Mouse (Mus musculus) erythroblast, adult 5-6 weeks (primary cell): ENCODE measurements around the gene Btrc. TPM values are rescaled to one million over a fixed set of nuclear protein-coding genes. Genes with fewer than 3 reads are reported as not detected.

Source experiments
- ATAC-seq: replicated peaks from 2 replicates; pipeline ENCODE4 v1.8.0; 2016; ENCODE audit warnings: moderate number of reproducible peaks, mild to moderate bottlenecking, moderate TSS enrichment, inconsistent platforms; ENCODE audit not compliant: poor library complexity, low FRiP score, severe bottlenecking
- total RNA-seq, 2 experiments: library from RNA; stranded (forward) in 1 of 2; stranded (reverse) in 1 of 2; fragments of 150-400 nt in 1 of 2; fragments of 200-764, 138-1000 nt in 1 of 2; gene quantifications; 2 replicates each; pipeline versions ENCODE4 v1.2.3 to v1.2.4; 2015 to 2017; ENCODE audit warnings: low replicate concordance in 2 of 2

Btrc gene
- total RNA-seq, 2 experiments from 2014 or later: 357 to 645 TPM

- no peak for ATAC-seq
Measured at GRCm38 (mm10) chr19:45554136-45554535, 190.6 kb downstream of the Btrc start.

DNA sequence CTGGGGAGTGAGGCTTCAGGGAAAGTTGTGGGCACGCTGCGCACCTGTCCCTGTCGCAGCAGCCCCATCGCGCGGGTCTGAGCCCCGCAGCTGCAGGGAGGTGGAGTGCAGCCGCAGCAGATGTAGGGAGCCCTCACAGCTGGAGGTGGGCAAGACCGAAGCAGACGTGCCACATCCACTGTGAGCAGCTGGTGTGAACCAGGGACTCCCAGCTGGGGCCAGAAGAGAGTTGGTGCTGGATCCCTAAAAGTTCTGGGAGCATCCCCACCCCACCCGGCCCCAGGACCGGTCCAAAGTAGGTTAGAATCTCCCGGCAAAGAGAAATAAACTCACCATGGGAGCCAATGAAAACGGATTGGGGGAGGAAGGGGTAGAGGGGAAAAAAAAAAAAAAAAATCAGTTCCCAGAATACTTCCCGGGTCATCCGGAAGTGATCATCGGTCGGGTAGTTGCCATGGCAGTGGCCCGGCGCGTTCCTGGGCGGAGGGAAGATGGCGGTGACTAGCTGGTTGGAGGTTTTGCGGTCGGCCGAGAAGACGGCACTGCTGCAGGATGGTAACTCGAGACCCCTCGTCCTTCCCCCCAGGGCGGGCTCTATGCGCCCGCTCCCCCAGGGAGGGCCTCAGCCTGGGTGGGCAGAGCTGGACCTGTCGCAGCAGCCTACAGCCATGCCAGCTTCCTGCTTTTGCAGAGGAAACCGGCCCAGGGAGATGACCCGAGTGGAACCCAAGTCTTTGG is 196.8 kb downstream of the Btrc start, which contains the start of the genes Poll and Gm17018:
Gene Poll, minus strand, starts transcription at position 379 of the 738 bp plus-strand sequence.
Gene Gm17018, plus strand, starts transcription at position 463 of the 738 bp plus-strand sequence.
- peak; percentile 87 for ATAC-seq

- no peak for ATAC-seq
Measured at GRCm38 (mm10) chr19:45565925-45566715, 202.6 kb downstream of the Btrc start.

GRCm38 (mm10) chr19:45567367-45567766 is 203.8 kb downstream of the Btrc start:
- ATAC-seq: no peak

- ATAC-seq: no peak
Measured at GRCm38 (mm10) chr19:45573033-45573432, 209.5 kb downstream of the Btrc start.

GRCm38 (mm10) chr19:45573861-45574267 is 210.3 kb downstream of the Btrc start:
- ATAC-seq: peak; percentile 80

GRCm38 (mm10) chr19:45574339-45574898 is 210.9 kb downstream of the Btrc start:
- ATAC-seq: no peak

GRCm38 (mm10) chr19:45574941-45575631 is 211.6 kb downstream of the Btrc start:
- ATAC-seq: no peak

DNA sequence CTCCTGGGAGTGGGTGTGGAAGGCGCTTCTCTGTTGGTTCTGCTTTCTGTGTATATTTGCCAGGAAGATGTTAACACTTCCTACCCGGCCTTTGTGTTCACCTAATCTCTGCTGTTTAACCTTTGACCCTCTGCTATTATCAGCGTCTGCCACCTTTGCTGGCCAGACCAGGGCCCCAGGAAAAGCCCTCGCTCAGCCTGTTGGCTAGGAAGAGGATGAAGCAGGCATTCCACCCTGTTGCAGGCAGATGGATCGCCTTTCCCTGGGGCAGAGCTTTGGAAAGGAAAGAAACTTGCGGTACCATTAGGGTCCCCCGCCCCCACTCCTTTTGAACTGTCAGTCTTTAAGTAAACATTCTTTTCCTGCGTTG is 212.1 kb downstream of the Btrc start:
- no peak for ATAC-seq

- ATAC-seq: no peak
Measured at GRCm38 (mm10) chr19:45577141-45577750, 213.7 kb downstream of the Btrc start.

GRCm38 (mm10) chr19:45578976-45579375 is 215.4 kb downstream of the Btrc start:
- ATAC-seq: no peak

DNA sequence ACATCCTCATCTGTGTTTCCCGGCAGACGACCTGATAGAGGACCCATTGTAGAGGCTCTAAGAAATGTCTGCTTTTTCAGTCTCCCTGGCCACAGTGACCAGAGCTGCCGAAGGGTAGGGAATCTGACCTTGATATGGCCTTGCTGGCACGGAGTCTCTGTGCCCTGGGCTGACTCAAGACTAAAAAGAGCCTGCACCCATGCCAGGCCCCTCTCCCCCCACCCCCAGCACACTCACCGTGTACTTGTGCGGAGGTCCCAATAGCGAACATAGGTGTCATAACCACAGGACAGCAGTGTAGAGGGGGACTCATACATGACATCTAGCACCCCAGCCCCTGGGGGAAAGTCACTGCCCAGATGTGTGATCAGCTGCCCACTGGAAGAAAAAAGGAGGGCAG is 215.9 kb downstream of the Btrc start:
- ATAC-seq: no peak

Other genes with a start within 250 kb of the Btrc start
- not detected in 2 replicates for gene Tlx1, start 213.1 kb upstream of the Btrc start, total RNA-seq (2015; ENCODE audit: low replicate concordance)
- not detected in 2 replicates for gene Tlx1, start 213.1 kb upstream of the Btrc start, total RNA-seq (2017; ENCODE audit: low replicate concordance)
- gene Lbx1, start 127.9 kb upstream of the Btrc start, total RNA-seq (2015; ENCODE audit: low replicate concordance): not detected in 2 replicates
- gene Lbx1, start 127.9 kb upstream of the Btrc start, total RNA-seq (2017; ENCODE audit: low replicate concordance): not detected in 2 replicates
- gene Poll, start 196.8 kb downstream of the Btrc start, total RNA-seq (2015; ENCODE audit: low replicate concordance): 1.3 TPM in 1 of 2 replicates, not detected in the other
- gene Poll, start 196.8 kb downstream of the Btrc start, total RNA-seq (2017; ENCODE audit: low replicate concordance): 1.5 and 2.3 TPM in 2 replicates
- 1.2 and 5.6 TPM in 2 replicates for gene Gm17018, start 196.9 kb downstream of the Btrc start, total RNA-seq (2015; ENCODE audit: low replicate concordance)
- gene Gm17018, start 196.9 kb downstream of the Btrc start, total RNA-seq (2017; ENCODE audit: low replicate concordance): 0.68 and 2.5 TPM in 2 replicates